Mouse (Mus musculus): ENCODE results near the gene Noa1.

The Noa1 gene

GRCm38 (mm10) chr5:77290606-77291005 lies 19.3 kb downstream of the Noa1 start:
- DNase-seq (ENCODE audit: low read depth, low spot score) = no peak

- no peak for DNase-seq (ENCODE audit: low read depth, low spot score)
Observed at GRCm38 (mm10) chr5:77289686-77290085, 20.2 kb downstream of the Noa1 start.

GRCm38 (mm10) chr5:77287901-77288300 lies 22.0 kb downstream of the Noa1 start:
- peak; percentile 33 for DNase-seq (ENCODE audit: low read depth, low spot score)

- no peak for DNase-seq (ENCODE audit: low read depth, low spot score)
Observed at GRCm38 (mm10) chr5:77286904-77287303, 23.0 kb downstream of the Noa1 start.

GRCm38 (mm10) chr5:77285685-77286084 lies 24.2 kb downstream of the Noa1 start:
- no peak for DNase-seq (ENCODE audit: low read depth, low spot score)

GRCm38 (mm10) chr5:77282242-77282641 lies 27.6 kb downstream of the Noa1 start:
- no peak for DNase-seq (ENCODE audit: low read depth, low spot score)

- DNase-seq (ENCODE audit: low read depth, low spot score) = no peak
Observed at GRCm38 (mm10) chr5:77281518-77282174, 28.2 kb downstream of the Noa1 start.

- DNase-seq (ENCODE audit: low read depth, low spot score) = no peak
Observed at GRCm38 (mm10) chr5:77277204-77277603, 32.7 kb downstream of the Noa1 start.

GRCm38 (mm10) chr5:77275950-77276349 lies 33.9 kb downstream of the Noa1 start:
- DNase-seq (ENCODE audit: low read depth, low spot score) = peak; percentile 65

GRCm38 (mm10) chr5:77273151-77273550 lies 36.7 kb downstream of the Noa1 start:
- no peak for DNase-seq (ENCODE audit: low read depth, low spot score)

- peak; percentile 45 for DNase-seq (ENCODE audit: low read depth, low spot score)
Observed at GRCm38 (mm10) chr5:77269399-77269798, 40.5 kb downstream of the Noa1 start.

GRCm38 (mm10) chr5:77267957-77268624 lies 41.8 kb downstream of the Noa1 start:
- DNase-seq (ENCODE audit: low read depth, low spot score) = no peak

GRCm38 (mm10) chr5:77267441-77267840 lies 42.4 kb downstream of the Noa1 start:
- no peak for DNase-seq (ENCODE audit: low read depth, low spot score)

- DNase-seq (ENCODE audit: low read depth, low spot score) = peak; percentile 71
Observed at GRCm38 (mm10) chr5:77266886-77267401, 42.9 kb downstream of the Noa1 start.

GRCm38 (mm10) chr5:77266066-77266885 lies 43.6 kb downstream of the Noa1 start:
- DNase-seq (ENCODE audit: low read depth, low spot score) = peak; percentile 74

GRCm38 (mm10) chr5:77265671-77266065 lies 44.2 kb downstream of the Noa1 start:
- DNase-seq (ENCODE audit: low read depth, low spot score) = peak; percentile 71

GRCm38 (mm10) chr5:77265081-77265670 lies 44.7 kb downstream of the Noa1 start, which contains the start of gene Rest:
Gene Rest (plus strand): TSS chr5:77265491.
- DNase-seq (ENCODE audit: low read depth, low spot score) = peak; percentile 78

GRCm38 (mm10) chr5:77262105-77262504 lies 47.8 kb downstream of the Noa1 start:
- DNase-seq (ENCODE audit: low read depth, low spot score) = no peak

- DNase-seq (ENCODE audit: low read depth, low spot score) = no peak
Observed at GRCm38 (mm10) chr5:77261137-77261536, 48.7 kb downstream of the Noa1 start.

- DNase-seq (ENCODE audit: low read depth, low spot score) = no peak
Observed at GRCm38 (mm10) chr5:77260141-77260540, 49.7 kb downstream of the Noa1 start.

GRCm38 (mm10) chr5:77259315-77259714 lies 50.6 kb downstream of the Noa1 start:
- no peak for DNase-seq (ENCODE audit: low read depth, low spot score)

- no peak for DNase-seq (ENCODE audit: low read depth, low spot score)
Observed at GRCm38 (mm10) chr5:77257603-77258002, 52.3 kb downstream of the Noa1 start.

All from 3T3-L1 (cell line).